Mouse (Mus musculus) embryonic facial prominence, embryonic 13.5 days (tissue): Measurements from ENCODE around the gene Nfkb1. TPM values are rescaled to one million over a fixed set of nuclear protein-coding genes. Genes with fewer than 3 reads are reported as not detected.
A peak's percentile ranks its signal among the peaks of the same experiment; 100 is the strongest.

ENCODE experiments used
- ATAC-seq: fragments of 200-750 bp; cut with Nextera tagmentation; 2 replicates; pipeline ENCODE4 v1.8.0; 2017; ENCODE audit warnings: low read depth; ENCODE audit not compliant: insufficient number of reproducible peaks, insufficient read depth, low FRiP score, low TSS enrichment
- H3K27ac ChIP-seq: fragments of 300-500 bp; sonication (generic); 2 replicates; pipeline ENCODE4 v1.5.1; 2015; ENCODE audit warnings: moderate library complexity, mild to moderate bottlenecking, inconsistent platforms
- H3K27me3 ChIP-seq: fragments of 300-500 bp; sonication (generic); 2 replicates; pipeline ENCODE4 v1.6.1; 2015; ENCODE audit warnings: mild to moderate bottlenecking, inconsistent platforms
- H3K36me3 ChIP-seq: fragments of 300-500 bp; sonication (generic); 2 replicates; pipeline ENCODE4 v1.6.1; 2015; ENCODE audit warnings: mild to moderate bottlenecking, inconsistent platforms
- H3K4me1 ChIP-seq: fragments of 300-500 bp; sonication (generic); 2 replicates; pipeline ENCODE4 v1.6.1; 2015; ENCODE audit warnings: inconsistent platforms
- H3K4me2 ChIP-seq: fragments of 300-500 bp; sonication (generic); 2 replicates; pipeline ENCODE4 v1.6.1; 2015; ENCODE audit warnings: moderate library complexity, mild to moderate bottlenecking, inconsistent platforms
- H3K4me3 ChIP-seq: fragments of 300-500 bp; sonication (generic); 2 replicates; pipeline ENCODE4 v1.5.1; 2015; ENCODE audit warnings: mild to moderate bottlenecking, inconsistent platforms
- H3K9ac ChIP-seq: fragments of 300-500 bp; sonication (generic); 2 replicates; pipeline ENCODE4 v1.6.1; 2015; ENCODE audit warnings: mild to moderate bottlenecking, inconsistent platforms
- H3K9me3 ChIP-seq: fragments of 300-500 bp; sonication (generic); 2 replicates; pipeline ENCODE4 v1.6.1; 2016; ENCODE audit warnings: inconsistent platforms
- WGBS: fragments of 180-500 bp; shearing (Covaris S2); methylation state at CpG from one replicate; pipeline ENCODE4 v1.1.7; 2015; ENCODE audit warnings: mixed read lengths; 5-methylcytosine and 5-hydroxymethylcytosine counted together
- polyA plus RNA-seq: library from polyadenylated mRNA; unstranded; fragments of >200 nt; fragmentation: Nextera tagmentation; extraction: Ambion mirVana; gene quantifications from 2 replicates; pipeline ENCODE4 v1.2.1, GENCODE M21; 2015

Nfkb1 gene
- polyA plus RNA-seq, 1 experiment from 2014 or later = 20.4 TPM

DNA sequence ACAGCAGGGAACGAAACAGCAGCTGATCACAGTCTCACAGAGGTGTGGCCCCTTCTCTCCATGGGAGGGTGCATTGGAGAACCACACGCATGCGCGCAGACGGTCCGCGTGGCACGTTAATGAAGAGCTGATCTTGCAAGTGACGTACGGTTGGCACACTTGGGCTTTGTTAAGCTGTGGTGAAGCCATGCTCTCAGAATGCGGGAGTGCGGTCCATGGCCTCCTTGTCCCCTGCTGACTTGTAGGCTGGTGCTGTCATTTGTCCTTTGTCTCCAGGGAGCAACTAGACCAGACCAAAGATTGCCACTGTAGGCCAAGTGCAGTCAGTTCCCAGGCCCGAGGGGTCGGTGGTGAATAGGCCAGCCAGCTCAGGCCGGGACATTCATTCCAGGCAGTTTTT lies 34.7 kb upstream of the Nfkb1 start:
- 85% methylated on average over 15 of the region's 15 CpGs for WGBS
- Histone ChIP-seq H3K4me2 (no peak overlapping the region), H3K9me3 (no peaks in the 10 kb centered on the region), H3K27ac (no peak overlapping the region), H3K27me3 (no peaks in the 10 kb centered on the region), H3K36me3 (no peaks in the 10 kb centered on the region), H3K9ac (no peak overlapping the region), H3K4me1 (0 out of 2 replicates have a peak, but pooled peaks cover 4% of the 10 kb centered on the region), H3K4me3 (no peak overlapping the region)
- ATAC-seq = no peak

DNA sequence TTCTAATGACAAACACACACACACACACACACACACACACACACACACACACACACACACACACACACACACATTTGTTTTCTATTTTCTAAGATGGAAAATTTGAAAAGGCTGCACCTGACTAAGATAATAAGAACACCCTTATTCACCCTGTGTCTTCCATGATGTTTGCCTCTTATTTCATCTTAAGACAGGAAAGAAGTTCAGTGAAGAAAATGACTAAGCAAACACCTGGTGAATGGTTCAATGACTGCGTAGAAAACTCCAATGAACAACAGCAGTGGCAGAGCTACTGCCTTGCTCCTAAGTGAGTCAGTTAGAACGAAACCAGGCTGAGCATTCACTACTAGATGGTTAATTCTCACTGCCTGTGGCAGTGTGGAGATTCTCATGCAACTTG lies 30.8 kb upstream of the Nfkb1 start:
- H3K4me2 ChIP-seq = no peak overlapping the region
- H3K27ac ChIP-seq = no peak overlapping the region
- 81% methylated on average over 2 of the region's 2 CpGs for WGBS
- H3K4me1 ChIP-seq = no peaks in the 10 kb centered on the region
- no peak overlapping the region for H3K9ac ChIP-seq
- H3K36me3 ChIP-seq = no peaks in the 10 kb centered on the region
- no peak overlapping the region for H3K4me3 ChIP-seq
- ATAC-seq = no peak
- no peaks in the 10 kb centered on the region for H3K27me3 ChIP-seq
- H3K9me3 ChIP-seq = no peaks in the 10 kb centered on the region

- no peaks in the 10 kb centered on the region for H3K9me3 ChIP-seq
- ATAC-seq = no peak
- 90% methylated on average over 3 of the region's 3 CpGs for WGBS
- H3K27ac ChIP-seq = no peak overlapping the region
- H3K9ac ChIP-seq = no peak overlapping the region
- H3K36me3 ChIP-seq = no peaks in the 10 kb centered on the region
- H3K4me3 ChIP-seq = no peak overlapping the region
- no peaks in the 10 kb centered on the region for H3K4me1 ChIP-seq
- no peak overlapping the region for H3K4me2 ChIP-seq
- H3K27me3 ChIP-seq = no peaks in the 10 kb centered on the region
Observed at GRCm38 (mm10) chr3:135719969-135720368, 28.6 kb upstream of the Nfkb1 start.

DNA sequence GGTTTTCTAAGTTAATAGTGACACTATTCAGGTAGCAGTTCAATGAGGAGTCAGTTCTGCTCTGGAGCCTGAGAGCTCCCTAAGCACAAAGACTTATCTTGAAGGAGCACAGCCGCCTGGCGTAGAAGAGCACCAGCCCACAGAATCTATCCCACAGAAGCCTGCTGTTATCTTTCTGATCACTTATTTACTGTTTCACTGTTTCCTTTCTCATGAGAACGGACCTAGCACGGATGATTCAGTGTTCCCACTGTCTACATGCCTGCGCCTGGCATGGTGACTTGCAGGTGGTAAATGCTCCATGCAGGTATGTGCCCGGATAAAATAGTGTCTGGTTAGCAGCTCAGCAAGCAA lies 27.8 kb upstream of the Nfkb1 start:
- Histone ChIP-seq H3K27ac (no peak overlapping the region), H3K36me3 (no peaks in the 10 kb centered on the region), H3K4me2 (no peak overlapping the region), H3K4me3 (no peak overlapping the region), H3K9ac (no peak overlapping the region), H3K4me1 (no peaks in the 10 kb centered on the region), H3K27me3 (no peaks in the 10 kb centered on the region), H3K9me3 (no peaks in the 10 kb centered on the region)
- no peak for ATAC-seq
- 83% methylated on average over 6 of the region's 6 CpGs for WGBS

DNA sequence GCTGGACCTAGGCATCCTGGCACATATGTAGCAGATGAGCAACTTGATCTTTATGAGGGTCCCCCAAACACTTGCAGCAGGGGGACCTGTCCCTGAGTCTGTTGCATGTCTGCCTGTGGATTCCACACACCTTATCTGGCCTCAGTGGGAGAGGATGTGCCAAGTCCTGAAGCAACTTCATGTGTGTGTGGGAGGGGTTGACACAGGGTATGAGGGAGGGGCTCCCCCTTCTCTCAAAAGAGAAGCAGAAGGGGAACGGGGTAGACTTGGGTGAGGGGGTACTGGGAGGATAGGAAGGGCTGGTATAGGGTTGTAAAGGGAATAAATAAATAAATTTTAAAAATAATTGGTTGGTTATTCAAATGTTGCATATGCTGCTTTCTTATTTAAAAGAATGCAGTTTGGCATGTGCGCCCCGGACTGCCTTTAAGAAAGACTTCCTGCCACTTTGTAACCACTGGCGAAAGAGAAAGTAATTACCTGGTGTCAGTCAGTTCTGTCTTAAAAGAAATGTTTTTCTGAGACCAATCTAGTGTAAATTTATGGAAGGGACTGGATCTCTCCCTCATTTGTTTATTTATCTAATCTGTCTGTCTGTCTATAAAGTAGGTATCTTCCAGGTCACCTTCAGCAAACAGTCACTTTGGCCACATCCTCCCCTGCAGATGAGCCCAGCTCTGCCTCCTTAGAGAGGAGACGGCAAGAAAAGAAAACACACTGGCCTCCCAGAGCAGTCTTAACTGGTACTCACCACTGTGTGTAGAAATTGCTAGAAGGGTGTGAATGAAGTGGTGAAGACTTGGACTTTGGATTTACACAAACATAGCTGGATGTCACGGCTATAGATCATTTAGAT lies 27.2 kb upstream of the Nfkb1 start:
- Histone ChIP-seq H3K9me3 (no peaks in the 10 kb centered on the region), H3K36me3 (no peaks in the 10 kb centered on the region), H3K27ac (no peak overlapping the region), H3K4me3 (no peak overlapping the region), H3K4me2 (no peak overlapping the region), H3K4me1 (no peaks in the 10 kb centered on the region), H3K9ac (no peak overlapping the region), H3K27me3 (no peaks in the 10 kb centered on the region)
- ATAC-seq = no peak
- WGBS = 71% methylated on average over 6 of the region's 6 CpGs

DNA sequence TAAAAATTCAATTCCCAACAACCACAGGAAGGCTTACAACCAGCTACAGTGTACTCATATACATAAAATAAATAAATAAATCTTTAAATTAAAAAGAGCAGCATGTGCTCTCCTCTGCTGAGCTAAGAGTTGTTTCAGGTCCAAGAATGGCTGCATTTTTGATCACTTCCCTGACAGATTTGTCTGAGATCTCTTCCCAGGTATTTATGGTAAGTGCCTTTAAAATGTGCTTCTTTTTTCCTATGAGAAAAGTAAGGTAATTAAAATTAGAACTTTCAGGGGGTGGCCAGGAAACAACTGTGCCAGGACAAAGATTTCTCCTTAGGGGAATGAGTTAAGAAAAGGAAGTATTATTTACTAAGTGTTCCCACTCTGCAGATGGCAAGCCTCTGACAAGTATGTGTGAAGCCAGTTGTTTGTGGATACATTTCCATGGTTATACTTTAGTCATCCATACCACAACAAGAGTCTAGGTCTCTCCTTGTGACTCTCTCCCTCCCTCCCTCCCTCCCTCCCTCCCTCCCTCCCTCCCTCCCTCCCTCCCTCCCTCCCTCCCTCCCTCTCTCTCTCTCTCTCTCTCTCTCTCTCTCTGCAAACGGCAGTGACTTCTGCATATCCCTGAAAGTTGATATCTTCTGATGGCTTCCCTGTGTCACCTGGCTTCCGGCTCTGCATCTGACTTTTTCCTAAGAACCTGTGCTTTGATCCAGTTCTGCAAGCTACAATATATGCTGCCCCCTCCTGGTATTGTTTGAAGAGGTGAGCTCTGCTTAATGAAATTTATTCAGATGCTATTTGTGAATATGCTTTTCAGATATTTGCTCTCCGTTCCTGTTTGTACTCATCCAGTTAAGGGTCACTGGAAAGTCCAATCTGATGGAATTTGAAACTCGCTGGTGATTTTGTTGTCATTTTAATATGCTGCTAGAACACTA lies 21.9 kb upstream of the Nfkb1 start:
- 32% methylated on average over 3 of the region's 4 CpGs for WGBS
- Histone ChIP-seq H3K27me3 (no peaks in the 10 kb centered on the region), H3K4me3 (no peak overlapping the region), H3K36me3 (no peaks in the 10 kb centered on the region), H3K9ac (no peak overlapping the region), H3K9me3 (no peaks in the 10 kb centered on the region), H3K4me2 (no peak overlapping the region), H3K4me1 (no peaks in the 10 kb centered on the region), H3K27ac (no peak overlapping the region)
- no peak for ATAC-seq

DNA sequence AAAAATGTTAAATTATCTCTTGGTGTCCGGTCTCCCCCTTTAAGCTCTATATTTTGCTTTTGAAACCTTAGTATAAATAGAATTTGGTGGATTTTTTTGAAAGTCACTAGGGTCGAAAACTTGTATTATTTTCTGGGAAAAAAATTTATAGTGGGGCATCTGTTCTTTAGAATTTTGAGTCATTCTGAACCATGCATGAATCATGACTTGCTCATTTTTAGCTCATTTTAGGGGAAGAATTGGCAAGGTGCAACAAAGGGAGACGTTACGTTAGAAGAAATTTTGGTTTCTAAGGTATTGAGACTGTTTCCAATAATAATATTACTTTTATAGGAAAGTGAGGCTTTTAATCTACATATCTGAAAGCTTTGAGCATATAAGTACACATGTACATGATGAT lies 20.3 kb upstream of the Nfkb1 start:
- H3K4me1 ChIP-seq = no peaks in the 10 kb centered on the region
- 90% methylated on average over 4 of the region's 4 CpGs for WGBS

DNA sequence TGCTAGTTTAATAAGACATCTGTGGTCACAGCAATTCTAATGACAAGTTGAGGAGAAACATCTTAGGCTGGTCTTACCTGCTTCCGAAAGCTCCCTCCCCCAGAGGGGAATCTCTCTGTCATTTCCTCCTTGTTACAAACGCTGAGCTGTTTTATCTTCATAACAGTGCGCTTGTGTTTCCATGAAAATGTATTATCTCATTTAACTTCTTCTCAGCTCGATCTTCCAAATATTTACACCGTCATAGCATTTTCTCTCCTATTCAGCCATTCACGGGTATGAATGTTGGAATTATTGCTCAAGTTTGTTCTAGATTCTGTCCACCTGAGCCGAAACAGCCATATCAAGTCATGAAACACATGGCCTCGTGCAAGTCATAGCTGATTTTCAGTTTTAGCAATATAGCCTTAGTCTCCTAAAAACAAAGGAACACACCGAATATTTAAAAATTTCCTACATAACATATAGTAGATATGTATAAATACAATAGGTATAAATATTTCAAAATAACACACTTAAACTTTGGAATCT lies 19.8 kb upstream of the Nfkb1 start:
- WGBS = 89% methylated on average over 9 of the region's 9 CpGs
- no peak overlapping the region for H3K4me3 ChIP-seq
- no peak overlapping the region for H3K9ac ChIP-seq
- no peak overlapping the region for H3K4me2 ChIP-seq
- no peak for ATAC-seq
- no peak overlapping the region for H3K27ac ChIP-seq
- no peaks in the 10 kb centered on the region for H3K36me3 ChIP-seq
- H3K9me3 ChIP-seq = no peaks in the 10 kb centered on the region
- no peaks in the 10 kb centered on the region for H3K27me3 ChIP-seq
- no peaks in the 10 kb centered on the region for H3K4me1 ChIP-seq

More for the DNA sequence above, 20.3 kb upstream of the Nfkb1 start:
- no peak for ATAC-seq
- H3K36me3 ChIP-seq = no peaks in the 10 kb centered on the region
- no peak overlapping the region for H3K27ac ChIP-seq
- no peaks in the 10 kb centered on the region for H3K9me3 ChIP-seq
- no peak overlapping the region for H3K4me3 ChIP-seq
- H3K9ac ChIP-seq = no peak overlapping the region
- H3K27me3 ChIP-seq = no peaks in the 10 kb centered on the region
- no peak overlapping the region for H3K4me2 ChIP-seq

DNA sequence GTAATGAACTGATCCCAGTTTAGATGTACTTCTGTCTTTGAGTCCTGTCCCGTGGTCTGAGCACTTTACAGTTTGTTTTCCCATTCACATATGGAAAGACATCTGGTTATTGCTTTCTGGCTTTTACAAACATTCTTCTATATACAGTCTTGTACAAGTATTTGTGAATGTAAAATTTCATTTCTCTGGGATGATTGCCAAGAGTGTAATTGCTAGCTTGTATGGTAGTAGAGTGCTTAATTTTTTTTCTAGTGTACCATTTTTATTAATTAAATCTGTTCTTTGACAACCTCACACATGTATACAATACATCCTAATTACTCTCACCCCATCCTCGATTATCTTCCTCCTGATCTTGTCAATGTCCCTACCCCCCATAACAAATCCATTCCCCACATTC lies 12.0 kb upstream of the Nfkb1 start:
- WGBS = 45% methylated on average over 2 of the region's 2 CpGs
- ATAC-seq = no peak

GRCm38 (mm10) chr3:135702658-135703057 lies 11.3 kb upstream of the Nfkb1 start:
- Histone ChIP-seq H3K9ac (no peak overlapping the region), H3K27me3 (no peaks in the 10 kb centered on the region), H3K4me3 (no peak overlapping the region), H3K36me3 (no peaks in the 10 kb centered on the region), H3K4me1 (peaks cover 19% of the 10 kb centered on the region), H3K27ac (no peak overlapping the region), H3K4me2 (no peak overlapping the region), H3K9me3 (no peaks in the 10 kb centered on the region)
- ATAC-seq = no peak
- WGBS = 88% methylated on average over 5 of the region's 5 CpGs

More for the DNA sequence above, 12.0 kb upstream of the Nfkb1 start:
- Histone ChIP-seq H3K9ac (no peak overlapping the region), H3K9me3 (no peaks in the 10 kb centered on the region), H3K4me2 (no peak overlapping the region), H3K4me1 (peaks cover 19% of the 10 kb centered on the region), H3K27me3 (no peaks in the 10 kb centered on the region), H3K36me3 (no peaks in the 10 kb centered on the region), H3K27ac (no peak overlapping the region), H3K4me3 (no peak overlapping the region)

- Histone ChIP-seq H3K4me3 (no peak overlapping the region), H3K9ac (no peak overlapping the region), H3K27ac (peak overlapping the region; percentile 45), H3K4me2 (peak overlapping the region; percentile 9; the same call in 1 of the 2 replicates), H3K4me1 (peaks cover 24% of the 10 kb centered on the region), H3K36me3 (no peaks in the 10 kb centered on the region), H3K27me3 (no peaks in the 10 kb centered on the region), H3K9me3 (no peaks in the 10 kb centered on the region)
- no peak for ATAC-seq
- WGBS = 47% methylated on average over 10 of the region's 10 CpGs
Observed at GRCm38 (mm10) chr3:135699523-135700264, 8.3 kb upstream of the Nfkb1 start.
